Mouse (Mus musculus): ENCODE measurements around the gene Maml3. TPM values are rescaled to one million over a fixed set of nuclear protein-coding genes. Genes with fewer than 3 reads are reported as not detected.

Maml3 gene
- polyA plus RNA-seq, 1 experiment from 2014 or later: 8.5 TPM

- no peaks in the 10 kb centered on the region for H3K36me3 ChIP-seq (ENCODE audit: control insufficient read depth, insufficient read depth, low read length)
- no peak overlapping the region for H3K4me3 ChIP-seq (ENCODE audit: low read length)
- no peak overlapping the region for H3K27ac ChIP-seq (ENCODE audit: low read length)
- no peaks in the 10 kb centered on the region; the same call in 1 of the 2 replicates for H3K4me1 ChIP-seq (replicated peaks; ENCODE audit: control insufficient read depth, insufficient read depth, low read length)
- no peak overlapping the region for H3K9ac ChIP-seq (ENCODE audit: low read length)
- ATAC-seq (ENCODE audit: low read depth): peak; percentile 57; the same call in 1 of the 2 replicates
- no peak overlapping the region for H3K4me2 ChIP-seq (ENCODE audit: low read depth, low read length)
- H3K27me3 ChIP-seq (ENCODE audit: control insufficient read depth, insufficient read depth, low read depth, low read length): no peaks in the 10 kb centered on the region
- H3K9me3 ChIP-seq (ENCODE audit: control insufficient read depth, low read length): no peaks in the 10 kb centered on the region
- WGBS: 40% methylated on average over 8 of the region's 8 CpGs
These were observed 43.1 kb downstream of the Maml3 start for GRCm38 (mm10) chr3:52061472-52062388.

DNA sequence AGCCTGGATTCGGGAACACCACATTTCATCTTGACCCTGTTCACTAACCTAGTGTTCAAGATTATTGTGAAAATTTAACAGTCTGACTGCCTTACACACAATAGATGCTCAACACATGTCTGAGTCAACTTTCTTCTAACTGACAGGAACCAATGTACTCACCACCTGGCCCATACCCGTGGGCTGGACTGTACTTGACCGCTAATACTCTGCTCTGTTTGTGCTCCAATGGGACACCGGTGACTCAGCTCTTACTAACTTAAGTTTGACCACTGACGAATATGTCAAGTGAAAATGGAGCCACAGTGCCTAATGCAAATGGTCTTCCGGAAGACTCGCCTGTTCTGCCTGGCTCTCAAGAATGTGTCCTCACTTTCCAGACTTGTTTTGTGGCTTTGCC lies 44.0 kb downstream of the Maml3 start:
- ATAC-seq (ENCODE audit: low read depth): no peak
- Histone ChIP-seq H3K9me3 (ENCODE audit: control insufficient read depth, low read length) (no peaks in the 10 kb centered on the region), H3K36me3 (ENCODE audit: control insufficient read depth, insufficient read depth, low read length) (no peaks in the 10 kb centered on the region), H3K27me3 (ENCODE audit: control insufficient read depth, insufficient read depth, low read depth, low read length) (no peaks in the 10 kb centered on the region), H3K27ac (ENCODE audit: low read length) (no peak overlapping the region), H3K4me1 (replicated peaks; ENCODE audit: control insufficient read depth, insufficient read depth, low read length) (no peaks in the 10 kb centered on the region; the same call in 1 of the 2 replicates), H3K4me3 (ENCODE audit: low read length) (no peak overlapping the region), H3K4me2 (ENCODE audit: low read depth, low read length) (no peak overlapping the region), H3K9ac (ENCODE audit: low read length) (no peak overlapping the region)
- WGBS: 92% methylated on average over 7 of the region's 7 CpGs

- ATAC-seq (ENCODE audit: low read depth): no peak
- H3K27ac ChIP-seq (ENCODE audit: low read length): no peak overlapping the region
- no peaks in the 10 kb centered on the region for H3K36me3 ChIP-seq (ENCODE audit: control insufficient read depth, insufficient read depth, low read length)
- H3K27me3 ChIP-seq (ENCODE audit: control insufficient read depth, insufficient read depth, low read depth, low read length): no peaks in the 10 kb centered on the region
- no peak overlapping the region for H3K9ac ChIP-seq (ENCODE audit: low read length)
- no peak overlapping the region for H3K4me3 ChIP-seq (ENCODE audit: low read length)
- H3K4me1 ChIP-seq (replicated peaks; ENCODE audit: control insufficient read depth, insufficient read depth, low read length): peaks cover 16% of the 10 kb centered on the region
- H3K9me3 ChIP-seq (ENCODE audit: control insufficient read depth, low read length): no peaks in the 10 kb centered on the region
- 54% methylated on average over 2 of the region's 2 CpGs for WGBS
- H3K4me2 ChIP-seq (ENCODE audit: low read depth, low read length): no peak overlapping the region
These were observed 53.1 kb downstream of the Maml3 start for GRCm38 (mm10) chr3:52051801-52052200.

DNA sequence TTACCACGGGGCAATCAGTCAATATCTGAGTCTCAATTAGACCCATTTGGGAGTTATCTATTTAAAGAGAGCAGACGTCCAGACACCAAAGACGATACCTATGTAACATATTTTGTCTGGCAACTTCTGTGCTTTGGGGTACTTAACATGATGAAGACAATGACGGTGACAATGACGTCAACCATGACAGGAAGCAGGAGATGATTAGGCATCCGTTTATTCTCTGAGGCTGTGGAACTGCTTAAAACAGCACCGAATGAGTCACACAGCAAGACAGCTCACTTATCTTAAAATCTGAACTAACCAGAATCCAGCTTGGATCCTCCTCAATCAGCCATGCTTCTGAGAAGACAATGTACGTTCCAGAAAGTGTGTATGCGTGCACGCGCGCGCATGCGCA lies 56.8 kb downstream of the Maml3 start:
- ATAC-seq (ENCODE audit: low read depth): no peak
- Histone ChIP-seq H3K4me3 (ENCODE audit: low read length) (no peak overlapping the region), H3K27ac (ENCODE audit: low read length) (peak overlapping the region; percentile 93; the same call in 1 of the 2 replicates), H3K9me3 (ENCODE audit: control insufficient read depth, low read length) (no peaks in the 10 kb centered on the region), H3K27me3 (ENCODE audit: control insufficient read depth, insufficient read depth, low read depth, low read length) (no peaks in the 10 kb centered on the region), H3K36me3 (ENCODE audit: control insufficient read depth, insufficient read depth, low read length) (no peaks in the 10 kb centered on the region), H3K9ac (ENCODE audit: low read length) (no peak overlapping the region), H3K4me2 (ENCODE audit: low read depth, low read length) (no peak overlapping the region), H3K4me1 (replicated peaks; ENCODE audit: control insufficient read depth, insufficient read depth, low read length) (peaks cover 43% of the 10 kb centered on the region)
- 66% methylated on average over 14 of the region's 14 CpGs for WGBS

- Histone ChIP-seq H3K27ac (ENCODE audit: low read length) (peak overlapping the region; percentile 93), H3K4me3 (ENCODE audit: low read length) (no peak overlapping the region), H3K36me3 (ENCODE audit: control insufficient read depth, insufficient read depth, low read length) (no peaks in the 10 kb centered on the region), H3K4me2 (ENCODE audit: low read depth, low read length) (peak overlapping the region; percentile 59), H3K4me1 (replicated peaks; ENCODE audit: control insufficient read depth, insufficient read depth, low read length) (peaks cover 43% of the 10 kb centered on the region), H3K9me3 (ENCODE audit: control insufficient read depth, low read length) (no peaks in the 10 kb centered on the region), H3K27me3 (ENCODE audit: control insufficient read depth, insufficient read depth, low read depth, low read length) (no peaks in the 10 kb centered on the region), H3K9ac (ENCODE audit: low read length) (peak overlapping the region; percentile 58; the same call in 1 of the 2 replicates)
- no peak for ATAC-seq (ENCODE audit: low read depth)
- 61% methylated on average over 8 of the region's 8 CpGs for WGBS
These were observed 57.3 kb downstream of the Maml3 start for GRCm38 (mm10) chr3:52047537-52047936.

DNA sequence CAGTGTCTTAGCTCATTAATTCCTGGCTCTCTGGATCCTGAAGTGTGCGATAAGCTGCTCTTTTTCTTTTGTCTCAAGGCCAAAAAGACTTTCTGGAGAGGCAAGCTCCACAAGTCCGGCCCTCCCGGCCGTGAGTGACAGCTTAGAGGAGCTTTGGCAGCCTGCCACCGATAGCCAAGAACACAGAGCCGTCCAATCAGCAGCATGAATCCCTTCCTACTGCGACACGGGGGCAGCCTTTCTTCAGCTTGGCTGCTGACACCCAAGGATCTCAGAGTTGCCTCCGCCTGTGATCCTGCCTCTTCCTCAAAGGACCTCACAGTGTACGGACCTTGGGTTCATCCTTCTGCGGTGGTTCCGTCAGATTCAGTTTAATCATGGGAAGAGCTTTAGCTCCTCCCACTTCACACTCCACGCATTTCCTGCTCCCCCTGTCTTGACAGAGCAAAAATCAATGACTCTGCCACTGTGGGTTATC lies 57.9 kb downstream of the Maml3 start:
- Histone ChIP-seq H3K27ac (ENCODE audit: low read length) (peak overlapping the region; percentile 93), H3K36me3 (ENCODE audit: control insufficient read depth, insufficient read depth, low read length) (no peaks in the 10 kb centered on the region), H3K4me3 (ENCODE audit: low read length) (peak overlapping the region; percentile 38), H3K9me3 (ENCODE audit: control insufficient read depth, low read length) (no peaks in the 10 kb centered on the region), H3K27me3 (ENCODE audit: control insufficient read depth, insufficient read depth, low read depth, low read length) (no peaks in the 10 kb centered on the region), H3K9ac (ENCODE audit: low read length) (peak overlapping the region; percentile 58), H3K4me1 (replicated peaks; ENCODE audit: control insufficient read depth, insufficient read depth, low read length) (peaks cover 43% of the 10 kb centered on the region), H3K4me2 (ENCODE audit: low read depth, low read length) (peak overlapping the region; percentile 59)
- WGBS: 0% methylated on average over 13 of the region's 13 CpGs
- ATAC-seq (ENCODE audit: low read depth): peak; percentile 94

- H3K9ac ChIP-seq (ENCODE audit: low read length): peak overlapping the region; percentile 51
- no peaks in the 10 kb centered on the region for H3K27me3 ChIP-seq (ENCODE audit: control insufficient read depth, insufficient read depth, low read depth, low read length)
- peak overlapping the region; percentile 93 for H3K27ac ChIP-seq (ENCODE audit: low read length)
- peak; percentile 73 for ATAC-seq (ENCODE audit: low read depth)
- H3K4me3 ChIP-seq (ENCODE audit: low read length): peak overlapping the region; percentile 38
- no peaks in the 10 kb centered on the region for H3K9me3 ChIP-seq (ENCODE audit: control insufficient read depth, low read length)
- 5% methylated on average over 20 of the region's 20 CpGs for WGBS
- H3K4me1 ChIP-seq (replicated peaks; ENCODE audit: control insufficient read depth, insufficient read depth, low read length): peaks cover 43% of the 10 kb centered on the region
- H3K36me3 ChIP-seq (ENCODE audit: control insufficient read depth, insufficient read depth, low read length): no peaks in the 10 kb centered on the region
- peak overlapping the region; percentile 59 for H3K4me2 ChIP-seq (ENCODE audit: low read depth, low read length)
These were observed 58.7 kb downstream of the Maml3 start for GRCm38 (mm10) chr3:52046027-52046700.

GRCm38 (mm10) chr3:52045221-52045641 lies 59.6 kb downstream of the Maml3 start:
- 17% methylated on average over 6 of the region's 6 CpGs for WGBS
- no peak overlapping the region for H3K4me3 ChIP-seq (ENCODE audit: low read length)
- ATAC-seq (ENCODE audit: low read depth): no peak

GRCm38 (mm10) chr3:52044651-52045050 lies 60.2 kb downstream of the Maml3 start:
- H3K9me3 ChIP-seq (ENCODE audit: control insufficient read depth, low read length): no peaks in the 10 kb centered on the region
- H3K36me3 ChIP-seq (ENCODE audit: control insufficient read depth, insufficient read depth, low read length): no peaks in the 10 kb centered on the region
- 18% methylated on average over 14 of the region's 14 CpGs for WGBS
- H3K27ac ChIP-seq (ENCODE audit: low read length): peak overlapping the region; percentile 93
- peak overlapping the region; percentile 5; the same call in 1 of the 2 replicates for H3K4me3 ChIP-seq (ENCODE audit: low read length)
- no peaks in the 10 kb centered on the region for H3K27me3 ChIP-seq (ENCODE audit: control insufficient read depth, insufficient read depth, low read depth, low read length)
- no peak for ATAC-seq (ENCODE audit: low read depth)
- H3K4me1 ChIP-seq (replicated peaks; ENCODE audit: control insufficient read depth, insufficient read depth, low read length): peaks cover 48% of the 10 kb centered on the region
- H3K4me2 ChIP-seq (ENCODE audit: low read depth, low read length): peak overlapping the region; percentile 59
- peak overlapping the region; percentile 51 for H3K9ac ChIP-seq (ENCODE audit: low read length)

More at GRCm38 (mm10) chr3:52045221-52045641, 59.6 kb downstream of the Maml3 start:
- Histone ChIP-seq H3K9ac (ENCODE audit: low read length) (peak overlapping the region; percentile 51), H3K27me3 (ENCODE audit: control insufficient read depth, insufficient read depth, low read depth, low read length) (no peaks in the 10 kb centered on the region), H3K36me3 (ENCODE audit: control insufficient read depth, insufficient read depth, low read length) (no peaks in the 10 kb centered on the region), H3K9me3 (ENCODE audit: control insufficient read depth, low read length) (no peaks in the 10 kb centered on the region), H3K4me2 (ENCODE audit: low read depth, low read length) (peak overlapping the region; percentile 59), H3K27ac (ENCODE audit: low read length) (peak overlapping the region; percentile 93), H3K4me1 (replicated peaks; ENCODE audit: control insufficient read depth, insufficient read depth, low read length) (peaks cover 45% of the 10 kb centered on the region)

Data from lung, embryonic 16.5 days (tissue).